Mouse (Mus musculus) heart, embryonic 13.5 days (tissue): ENCODE measurements at regions not wholly inside any gene's neighbourhood (a gene's known extent, or its start where the extent isn't known, plus 50 kb on each side); places are given as distances from the start of the nearest gene placed in this dataset.

Experiments
- ATAC-seq: fragments of 200-750 bp; cut with Nextera tagmentation; 2 replicates; pipeline ENCODE4 v1.8.0; 2017; ENCODE audit warnings: moderate TSS enrichment; ENCODE audit not compliant: insufficient number of reproducible peaks, low FRiP score, low TSS enrichment; ENCODE audit errors: extremely low read depth
- H3K27ac ChIP-seq: fragments of 300-500 bp; sonication (generic); replicated peaks from 2 replicates; pipeline ENCODE4 v1.5.1; 2015; ENCODE audit warnings: moderate library complexity, mild to moderate bottlenecking, inconsistent platforms
- H3K27me3 ChIP-seq: fragments of 300-500 bp; sonication (generic); replicated peaks from 2 replicates; pipeline ENCODE4 v1.6.1; 2015; ENCODE audit warnings: mild to moderate bottlenecking, inconsistent platforms
- H3K36me3 ChIP-seq: fragments of 300-500 bp; sonication (generic); 2 replicates; pipeline ENCODE4 v1.6.1; 2015; ENCODE audit warnings: mild to moderate bottlenecking, inconsistent platforms
- H3K4me1 ChIP-seq: fragments of 300-500 bp; sonication (generic); 2 replicates; pipeline ENCODE4 v1.6.1; 2015; ENCODE audit warnings: inconsistent platforms
- H3K4me2 ChIP-seq: fragments of 300-500 bp; sonication (generic); 2 replicates; pipeline ENCODE4 v1.6.1; 2015; ENCODE audit warnings: inconsistent platforms, mild to moderate bottlenecking, moderate library complexity
- H3K4me3 ChIP-seq: fragments of 300-500 bp; sonication (generic); 2 replicates; pipeline ENCODE4 v1.5.1; 2015; ENCODE audit warnings: moderate library complexity, mild to moderate bottlenecking, inconsistent platforms
- H3K9ac ChIP-seq: fragments of 300-500 bp; sonication (generic); 2 replicates; pipeline ENCODE4 v1.6.1; 2015; ENCODE audit warnings: inconsistent platforms, mild to moderate bottlenecking, moderate library complexity
- H3K9me3 ChIP-seq: fragments of 300-500 bp; sonication (generic); 2 replicates; pipeline ENCODE4 v1.6.1; 2016; ENCODE audit warnings: inconsistent platforms
- WGBS: fragments of 180-500 bp; shearing (Covaris S2); methylation state at CpG from one replicate; pipeline ENCODE4 v1.1.7; 2015; ENCODE audit warnings: mixed read lengths; 5-methylcytosine and 5-hydroxymethylcytosine counted together

DNA sequence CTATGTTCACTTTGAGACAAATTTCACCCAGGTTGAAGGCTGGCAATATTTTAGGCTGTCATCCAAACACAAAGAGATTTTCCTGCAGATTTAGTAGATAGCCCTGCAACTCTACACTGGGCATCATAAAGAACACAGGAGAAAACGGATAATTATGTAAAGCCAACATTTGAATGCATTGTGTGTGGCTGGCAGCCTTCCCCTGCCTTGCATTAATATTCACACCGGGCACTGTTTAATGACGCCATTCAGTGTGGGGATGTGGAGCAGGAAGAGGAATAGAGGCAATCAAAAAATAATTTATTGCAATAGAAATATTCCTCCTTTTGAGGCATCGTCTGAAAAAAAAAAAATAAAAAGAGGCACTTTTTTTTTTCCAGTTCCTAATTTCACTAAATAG, 105.7 kb downstream of the Samd5 start:
- Histone ChIP-seq H3K27me3 (no peaks in the 10 kb centered on the region), H3K9me3 (peaks cover 3% of the 10 kb centered on the region; the same call in 1 of the 2 replicates), H3K9ac (no peak overlapping the region), H3K36me3 (no peaks in the 10 kb centered on the region), H3K27ac (no peak overlapping the region), H3K4me2 (no peak overlapping the region), H3K4me1 (no peaks in the 10 kb centered on the region), H3K4me3 (no peak overlapping the region)
- 74% methylated on average over 4 of the region's 4 CpGs for WGBS
- no peak for ATAC-seq

DNA sequence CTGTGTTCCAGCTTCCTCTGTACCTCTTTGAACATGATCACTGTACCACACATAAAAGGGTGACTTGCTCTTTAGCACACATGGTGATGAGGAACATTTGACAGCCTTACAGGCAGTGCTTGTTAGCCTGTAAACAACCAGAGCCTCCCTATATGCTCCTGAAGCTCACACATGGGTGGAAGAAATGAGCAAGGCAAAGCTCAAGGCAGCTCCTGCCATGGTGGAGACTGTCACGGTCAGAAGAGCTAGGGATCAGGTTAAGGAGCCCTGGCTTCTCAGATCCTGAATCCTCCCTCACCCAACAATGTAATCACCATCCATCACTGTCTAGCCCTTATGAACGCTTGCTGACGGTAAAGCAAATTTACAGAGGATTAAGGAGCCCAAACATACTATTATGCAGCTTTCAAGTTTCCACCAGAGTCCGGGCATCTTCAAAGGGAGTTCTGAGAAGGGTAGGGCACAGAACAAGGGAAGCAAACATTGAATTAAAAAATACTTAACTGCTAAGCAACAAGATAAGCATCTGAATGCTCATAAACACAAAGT, 117.4 kb downstream of the Samd5 start:
- WGBS, result 49% methylated on average over 4 of the region's 4 CpGs
- Histone ChIP-seq H3K4me2 (no peak overlapping the region), H3K27me3 (no peaks in the 10 kb centered on the region), H3K9me3 (no peaks in the 10 kb centered on the region), H3K4me3 (no peak overlapping the region), H3K27ac (no peak overlapping the region), H3K9ac (no peak overlapping the region), H3K36me3 (no peaks in the 10 kb centered on the region), H3K4me1 (no peaks in the 10 kb centered on the region)
- ATAC-seq, result no peak

DNA sequence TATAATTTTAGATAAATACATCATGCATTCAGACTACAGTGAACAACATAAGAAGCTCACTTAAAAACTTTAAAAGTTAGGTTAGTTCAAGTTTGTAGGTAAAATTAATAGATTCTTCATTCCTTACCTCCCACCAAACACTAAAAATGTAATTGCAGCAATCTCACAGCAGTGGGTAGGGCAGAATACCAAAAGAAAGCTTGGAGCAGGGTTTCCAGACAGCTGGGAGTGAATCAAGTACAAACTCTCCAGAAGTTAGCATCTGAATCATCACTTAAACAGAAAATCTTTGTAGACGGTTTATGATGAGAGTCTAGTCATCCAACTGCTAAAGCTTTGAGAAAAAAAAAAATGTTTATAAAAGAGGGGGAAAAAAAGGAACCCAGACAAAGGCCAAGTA, 117.9 kb downstream of the Samd5 start:
- no peaks in the 10 kb centered on the region for H3K4me1 ChIP-seq
- H3K27me3 ChIP-seq, result no peaks in the 10 kb centered on the region
- no peak overlapping the region for H3K9ac ChIP-seq
- H3K4me3 ChIP-seq, result no peak overlapping the region
- 42% methylated on average over 1 of the region's 1 CpGs for WGBS
- H3K36me3 ChIP-seq, result no peaks in the 10 kb centered on the region
- ATAC-seq, result no peak
- H3K9me3 ChIP-seq, result no peaks in the 10 kb centered on the region
- H3K4me2 ChIP-seq, result no peak overlapping the region
- no peak overlapping the region for H3K27ac ChIP-seq

DNA sequence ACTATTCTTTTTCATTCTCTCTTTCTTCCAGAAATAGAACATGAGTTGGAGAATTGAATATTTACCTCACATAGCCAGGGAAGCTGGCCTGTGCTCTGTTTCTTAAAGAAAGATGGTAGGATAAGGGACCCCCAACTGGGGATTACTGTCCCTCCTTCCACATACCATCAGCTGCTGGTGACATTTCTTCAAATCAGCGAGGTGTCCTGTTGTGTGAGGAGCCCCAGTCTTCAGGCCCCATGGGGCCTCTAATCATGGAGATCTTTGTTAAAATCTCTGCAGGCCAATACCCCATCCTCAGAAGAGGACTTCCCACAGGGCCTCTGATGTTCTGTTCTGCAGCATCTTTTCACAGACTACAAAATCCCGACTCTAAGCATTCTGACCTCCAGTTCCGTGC, 121.1 kb downstream of the Samd5 start:
- H3K9me3 ChIP-seq, result no peaks in the 10 kb centered on the region
- no peak overlapping the region for H3K4me3 ChIP-seq
- no peaks in the 10 kb centered on the region for H3K36me3 ChIP-seq
- H3K27ac ChIP-seq, result no peak overlapping the region
- H3K4me2 ChIP-seq, result no peak overlapping the region
- no peak overlapping the region for H3K9ac ChIP-seq
- no peak for ATAC-seq
- peaks cover 8% of the 10 kb centered on the region; the same call in 1 of the 2 replicates for H3K4me1 ChIP-seq
- no peaks in the 10 kb centered on the region for H3K27me3 ChIP-seq
- WGBS, result 25% methylated on average over 3 of the region's 3 CpGs

DNA sequence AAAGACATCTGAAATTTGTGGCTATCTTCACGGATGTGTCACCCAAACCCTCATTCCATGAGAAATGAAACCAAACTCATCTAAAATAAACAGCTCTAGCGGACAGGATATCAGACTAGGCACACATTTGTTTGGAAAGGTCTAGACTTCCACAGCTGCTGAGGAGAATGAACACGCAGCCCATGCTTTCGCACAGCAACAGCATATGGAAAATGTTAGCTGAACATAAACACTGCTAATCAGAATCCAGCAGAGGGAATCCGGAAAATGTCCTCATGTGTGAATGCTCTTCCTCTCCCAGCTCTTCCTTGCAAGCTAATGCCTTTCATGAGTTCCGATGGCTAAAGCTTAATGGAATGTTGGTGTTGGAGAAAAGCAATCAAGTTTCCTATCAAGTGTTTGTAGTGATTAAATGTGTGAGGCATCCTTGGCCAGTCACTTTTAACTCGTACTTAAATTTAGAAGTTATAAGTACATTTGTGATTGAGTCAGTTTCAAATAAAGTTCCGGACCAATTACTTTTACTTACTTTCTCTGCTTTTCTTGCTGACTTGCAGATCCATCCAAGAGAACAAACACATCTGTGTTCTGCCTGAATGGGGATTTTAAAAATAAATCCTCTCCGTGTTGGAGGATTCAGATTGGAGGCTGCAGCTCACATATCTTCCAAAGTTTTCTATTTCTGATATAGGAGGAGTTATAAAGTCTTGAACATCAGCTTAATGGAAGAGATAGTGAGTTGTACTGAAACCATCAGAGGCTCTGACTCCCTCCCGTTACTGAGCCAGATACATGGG, 124.9 kb downstream of the Samd5 start:
- no peaks in the 10 kb centered on the region for H3K9me3 ChIP-seq
- peak overlapping the region; percentile 62 for H3K27ac ChIP-seq
- no peaks in the 10 kb centered on the region for H3K27me3 ChIP-seq
- WGBS, result 31% methylated on average over 10 of the region's 10 CpGs
- H3K4me1 ChIP-seq, result peaks cover 8% of the 10 kb centered on the region; the same call in 1 of the 2 replicates
- H3K9ac ChIP-seq, result no peak overlapping the region
- H3K4me3 ChIP-seq, result no peak overlapping the region
- ATAC-seq, result peak; percentile 46; the same call in 1 of the 2 replicates
- H3K36me3 ChIP-seq, result no peaks in the 10 kb centered on the region
- H3K4me2 ChIP-seq, result peak overlapping the region; percentile 21

DNA sequence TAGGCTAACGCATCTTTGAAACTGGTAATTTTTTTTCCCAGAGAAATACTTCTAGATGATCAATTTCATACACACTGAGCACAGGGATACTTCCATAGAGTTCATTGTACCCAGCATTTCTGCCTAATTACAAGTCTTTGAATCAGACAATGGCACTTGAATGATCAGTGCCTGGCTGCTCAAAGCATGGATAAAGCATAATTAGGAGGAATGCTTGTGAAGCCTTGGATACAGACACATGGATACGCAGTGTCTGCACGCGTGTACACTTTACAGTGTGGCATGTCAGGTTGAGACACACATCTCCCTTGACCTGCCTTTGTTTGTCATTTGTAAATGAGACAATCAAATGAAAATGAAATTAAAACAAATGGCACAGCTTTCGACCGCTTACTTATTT, 129.2 kb downstream of the Samd5 start:
- H3K4me1 ChIP-seq, result peaks cover 5% of the 10 kb centered on the region; the same call in 1 of the 2 replicates
- no peak overlapping the region for H3K4me3 ChIP-seq
- H3K36me3 ChIP-seq, result no peaks in the 10 kb centered on the region
- H3K4me2 ChIP-seq, result no peak overlapping the region
- H3K9me3 ChIP-seq, result no peaks in the 10 kb centered on the region
- H3K9ac ChIP-seq, result no peak overlapping the region
- no peak overlapping the region for H3K27ac ChIP-seq
- WGBS, result 82% methylated on average over 6 of the region's 6 CpGs
- no peak for ATAC-seq
- H3K27me3 ChIP-seq, result no peaks in the 10 kb centered on the region

DNA sequence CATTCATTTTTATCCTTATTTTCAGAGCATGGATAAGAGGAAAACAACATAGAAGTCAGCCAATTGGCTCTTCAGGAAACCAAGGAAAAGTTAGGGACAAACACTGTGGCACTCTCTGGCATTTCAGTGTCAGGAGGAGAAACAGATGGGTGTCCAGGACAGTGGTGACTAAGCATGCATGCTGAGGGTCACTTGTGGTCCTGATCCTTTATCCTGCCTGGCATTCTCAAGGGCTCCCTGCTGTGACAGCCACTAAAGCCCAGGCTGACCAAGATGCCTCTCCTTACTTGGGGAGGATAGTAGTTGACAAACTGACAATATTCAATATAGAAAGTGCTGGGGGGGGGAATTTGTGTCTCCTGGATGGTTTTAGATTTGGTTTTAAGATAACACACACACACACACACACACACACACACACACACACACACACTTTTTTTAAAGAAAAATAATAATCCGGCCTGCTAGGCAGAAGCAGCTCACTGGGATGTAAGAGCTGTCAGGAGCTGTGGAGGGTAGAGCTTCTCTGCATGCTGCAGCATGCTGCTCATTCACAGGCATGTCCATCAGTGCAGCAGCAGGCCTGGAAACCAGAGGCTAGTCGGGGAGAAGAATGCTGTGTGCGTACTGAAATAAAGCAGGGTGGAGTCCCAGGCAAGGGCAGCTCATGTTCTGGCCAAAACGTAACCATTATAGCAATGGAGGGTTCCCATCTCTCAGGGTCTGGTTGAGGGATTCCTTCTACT, 130.8 kb downstream of the Samd5 start:
- ATAC-seq, result no peak
- no peak overlapping the region for H3K4me3 ChIP-seq
- H3K9me3 ChIP-seq, result no peaks in the 10 kb centered on the region
- H3K36me3 ChIP-seq, result no peaks in the 10 kb centered on the region
- no peaks in the 10 kb centered on the region for H3K27me3 ChIP-seq
- H3K27ac ChIP-seq, result no peak overlapping the region
- 35% methylated on average over 4 of the region's 4 CpGs for WGBS
- H3K9ac ChIP-seq, result no peak overlapping the region
- H3K4me1 ChIP-seq, result no peaks in the 10 kb centered on the region
- H3K4me2 ChIP-seq, result no peak overlapping the region

DNA sequence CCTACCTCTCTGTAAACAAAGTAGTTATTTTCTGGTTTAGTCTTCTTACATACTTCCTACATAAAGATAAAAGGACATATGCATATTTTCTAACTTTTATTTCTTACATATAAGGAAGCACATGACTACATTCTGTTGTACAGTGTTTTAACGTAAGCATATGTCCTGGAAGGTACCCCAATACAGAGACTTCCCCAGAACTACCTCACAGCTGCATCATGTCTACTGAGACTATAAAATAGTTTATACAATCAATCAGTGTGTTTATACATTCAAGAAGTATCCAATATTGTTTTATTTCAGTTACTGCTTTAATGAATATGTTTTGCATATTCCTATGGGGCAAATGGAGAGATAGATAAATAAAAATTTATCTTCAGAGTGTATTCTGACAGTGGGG, 133.4 kb downstream of the Samd5 start:
- Histone ChIP-seq H3K4me3 (no peak overlapping the region), H3K4me1 (no peaks in the 10 kb centered on the region), H3K9me3 (no peaks in the 10 kb centered on the region), H3K36me3 (no peaks in the 10 kb centered on the region), H3K4me2 (no peak overlapping the region), H3K27me3 (no peaks in the 10 kb centered on the region), H3K9ac (no peak overlapping the region), H3K27ac (no peak overlapping the region)
- no peak for ATAC-seq
- 73% methylated on average over 1 of the region's 1 CpGs for WGBS

DNA sequence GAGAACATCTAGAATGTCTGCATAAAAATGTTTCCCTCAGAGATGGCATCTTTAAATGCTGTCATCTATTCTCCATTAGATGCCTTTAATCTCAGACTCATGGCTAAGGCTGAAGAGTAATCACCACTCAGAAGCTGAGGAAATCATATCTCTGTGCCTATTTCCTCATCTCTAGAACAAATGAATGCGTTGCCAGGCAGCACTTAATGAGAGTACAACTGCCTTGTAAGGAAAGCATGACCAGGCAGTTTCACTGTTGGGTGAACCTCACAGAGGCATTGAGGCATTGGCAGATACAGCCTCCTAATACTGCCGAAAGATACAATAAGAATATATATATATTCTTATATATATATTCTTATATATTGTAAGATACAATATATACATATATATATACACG, 137.3 kb downstream of the Samd5 start:
- Histone ChIP-seq H3K4me1 (peaks cover 5% of the 10 kb centered on the region; the same call in 1 of the 2 replicates), H3K27ac (no peak overlapping the region), H3K4me2 (no peak overlapping the region), H3K27me3 (no peaks in the 10 kb centered on the region), H3K36me3 (no peaks in the 10 kb centered on the region), H3K9ac (no peak overlapping the region), H3K4me3 (no peak overlapping the region), H3K9me3 (no peaks in the 10 kb centered on the region)
- WGBS, result 77% methylated on average over 3 of the region's 3 CpGs
- no peak for ATAC-seq

DNA sequence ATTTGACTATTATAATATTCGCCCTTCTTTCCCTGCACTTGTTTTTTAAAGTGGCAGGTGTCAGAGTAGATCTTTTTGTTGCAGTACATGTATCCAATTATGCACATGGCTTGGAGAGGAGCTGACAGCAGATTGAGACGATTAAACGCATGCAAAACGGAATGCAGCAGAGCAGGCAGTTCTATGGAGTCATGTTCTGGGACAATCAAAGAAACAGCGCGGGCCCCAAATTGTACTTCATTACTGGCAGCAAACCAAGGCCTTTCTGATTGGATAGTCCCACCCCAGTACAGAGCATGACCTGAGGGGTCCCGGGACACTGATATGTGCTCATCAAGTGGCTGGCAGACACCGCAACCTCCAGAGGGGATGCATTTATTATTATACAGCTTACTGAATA, 140.5 kb downstream of the Samd5 start:
- ATAC-seq, result no peak

DNA sequence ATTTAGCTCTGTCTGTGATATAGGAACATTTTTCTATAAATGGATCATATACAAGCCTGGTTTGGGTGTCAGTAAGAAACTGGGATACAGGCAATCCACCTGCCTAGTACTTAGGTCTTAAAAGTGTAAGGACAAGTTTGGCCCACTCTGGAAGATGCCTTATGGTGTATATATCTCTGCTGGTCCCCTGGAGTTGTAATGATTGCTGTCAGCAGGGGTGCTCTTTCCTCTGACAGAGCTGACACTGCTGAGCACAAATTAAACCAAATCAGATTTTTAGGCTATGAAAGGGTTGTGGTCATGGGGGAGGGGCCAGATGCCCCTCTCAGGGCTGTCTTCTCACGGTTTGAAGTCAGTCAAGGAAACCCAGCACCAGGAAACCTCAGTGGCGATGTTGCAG, 141.7 kb downstream of the Samd5 start:
- peaks cover 23% of the 10 kb centered on the region for H3K4me1 ChIP-seq
- H3K27ac ChIP-seq, result no peak overlapping the region
- H3K4me3 ChIP-seq, result no peak overlapping the region
- no peak overlapping the region for H3K9ac ChIP-seq
- 49% methylated on average over 2 of the region's 2 CpGs for WGBS
- H3K27me3 ChIP-seq, result no peaks in the 10 kb centered on the region
- no peak overlapping the region for H3K4me2 ChIP-seq
- no peaks in the 10 kb centered on the region for H3K36me3 ChIP-seq
- H3K9me3 ChIP-seq, result no peaks in the 10 kb centered on the region
- no peak for ATAC-seq

More for the DNA sequence above, 140.5 kb downstream of the Samd5 start:
- Histone ChIP-seq H3K9ac (no peak overlapping the region), H3K9me3 (no peaks in the 10 kb centered on the region), H3K4me1 (peaks cover 15% of the 10 kb centered on the region), H3K27me3 (no peaks in the 10 kb centered on the region), H3K4me3 (no peak overlapping the region), H3K4me2 (no peak overlapping the region), H3K36me3 (no peaks in the 10 kb centered on the region), H3K27ac (no peak overlapping the region)
- WGBS, result 69% methylated on average over 8 of the region's 8 CpGs
